Mouse (Mus musculus) retina, postnatal 1 day (tissue): Measurements from ENCODE around the gene Vamp1.

Source experiments
- DNase-seq: peaks from one replicate; pipeline ENCODE4 v3.0.0-alpha.2; 2012

The Vamp1 gene

DNA sequence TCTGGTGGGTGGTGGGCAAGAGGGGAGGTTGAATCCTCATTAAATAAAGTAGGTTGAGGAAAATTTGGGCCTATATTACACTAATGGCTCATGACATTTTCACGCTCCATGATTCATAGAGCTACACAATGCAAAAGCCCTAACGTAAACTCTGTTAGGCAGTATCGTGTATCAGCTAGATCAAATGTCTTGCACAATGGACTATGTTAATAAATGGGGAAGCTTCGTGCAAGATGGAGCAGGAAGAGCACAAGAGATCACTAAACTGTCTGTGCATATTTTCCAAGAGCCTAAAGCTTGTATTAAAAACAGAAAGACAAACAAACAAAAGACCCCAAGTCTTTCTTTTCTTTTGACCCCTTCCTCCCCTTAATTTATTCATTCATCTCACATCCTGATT, 78.7 kb downstream of the Vamp1 start:
- no peak for DNase-seq
